In the genomic region with DNA sequence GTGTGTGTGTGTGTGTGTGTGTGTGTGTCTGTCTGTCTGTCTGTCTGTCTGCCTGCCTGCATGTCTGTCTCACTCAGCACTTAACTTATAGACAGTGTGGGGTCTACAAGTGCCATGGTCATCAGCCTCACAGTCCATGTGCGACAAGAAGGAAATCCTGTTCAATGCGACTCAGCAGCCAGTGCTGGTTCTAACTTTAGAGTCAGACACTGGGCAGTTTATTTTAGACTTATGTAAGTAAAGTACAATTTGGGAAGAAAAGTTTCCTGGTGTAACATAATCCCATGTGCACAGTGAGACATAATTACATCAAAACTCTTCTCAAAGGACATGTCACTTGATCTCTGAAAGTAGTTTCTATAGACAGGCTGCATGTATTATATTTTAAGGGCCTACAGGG, we compare ENCODE assay signal across 35 mouse cellular contexts. TPM values are rescaled to one million over a fixed set of nuclear protein-coding genes. Genes with fewer than 3 reads are reported as not detected.
"Had no signal": no experiment of that assay in that cellular context is flagged by ENCODE, and none has a peak within 500 bp of the region (broad histone marks: within the 10 kb centered on the region; RNA-seq: fewer than 3 reads in every experiment).

No protein-coding gene starts in this region.

- DNase-seq: left cerebral cortex, postnatal 4 days; liver; liver, embryonic 13.5 days; liver, postnatal 0 days; lung, adult 18-20 months; lung, adult 2 months; lung, embryonic 14.5 days; lung, postnatal 10 days; lung, postnatal 14 days; lung, postnatal 36 days; lung, postnatal 4 days; midbrain, embryonic 14.5 days had no signal

- ATAC-seq: liver, embryonic 12.5 days; liver, postnatal 0 days; lung, postnatal 0 days; midbrain, embryonic 13.5 days; midbrain, embryonic 15.5 days; midbrain, embryonic 16.5 days had no signal

RNA-seq across cellular contexts. Expression of a gene that starts 56.9 kb away (rescaled TPM):
- polyA plus RNA-seq: liver, adult 2 months; liver, embryonic 14.5 days; liver, postnatal 0 days; lung, embryonic 14.5 days; macrophage; midbrain, embryonic 10.5 days; midbrain, embryonic 14.5 days had no signal

RNA-seq across cellular contexts. Expression of a gene that starts 58.9 kb away (rescaled TPM):
- polyA plus RNA-seq: limb, embryonic 10.5 days; limb, embryonic 11.5 days; limb, embryonic 12.5 days; limb, embryonic 13.5 days; limb, embryonic 15.5 days; liver, adult 2 months; liver, embryonic 11.5 days; liver, embryonic 12.5 days; liver, embryonic 13.5 days; liver, embryonic 14.5 days; liver, embryonic 15.5 days; liver, embryonic 16.5 days; liver, postnatal 0 days; lung, adult 2 months; lung, embryonic 14.5 days; lung, embryonic 15.5 days; lung, embryonic 16.5 days; lung, postnatal 0 days; macrophage; midbrain, embryonic 10.5 days; midbrain, embryonic 11.5 days; midbrain, embryonic 12.5 days; midbrain, embryonic 13.5 days; midbrain, embryonic 14.5 days; midbrain, embryonic 15.5 days; midbrain, embryonic 16.5 days; neural tube, embryonic 11.5 days; neural tube, embryonic 12.5 days had no signal
